Mouse (Mus musculus) embryonic facial prominence, embryonic 14.5 days (tissue): ENCODE data around the gene BC049715. TPM values are rescaled to one million over a fixed set of nuclear protein-coding genes. Genes with fewer than 3 reads are reported as not detected.

ENCODE experiments used
- ATAC-seq: fragments of 200-750 bp; cut with Nextera tagmentation; 2 replicates; pipeline ENCODE4 v1.8.0; 2017; ENCODE audit warnings: low read depth, moderate number of reproducible peaks, moderate TSS enrichment
- DNase-seq: peaks from one replicate; pipeline ENCODE4 v3.0.0-alpha.2; 2015; ENCODE audit warnings: low spot score
- H3K27ac ChIP-seq: fragments of 300-500 bp; sonication (generic); replicated peaks from 2 replicates; pipeline ENCODE4 v1.5.1; 2014; ENCODE audit warnings: low read depth, mild to moderate bottlenecking, low read length, moderate library complexity
- H3K27me3 ChIP-seq: fragments of 300-500 bp; sonication (generic); replicated peaks from 2 replicates; pipeline ENCODE4 v1.6.1; 2014; ENCODE audit warnings: low read length; ENCODE audit not compliant: control insufficient read depth, insufficient read depth
- H3K36me3 ChIP-seq: fragments of 300-500 bp; sonication (generic); 2 replicates; pipeline ENCODE4 v1.6.1; 2014; ENCODE audit warnings: low read length, mixed read lengths; ENCODE audit not compliant: control insufficient read depth, insufficient read depth
- H3K4me1 ChIP-seq: fragments of 300-500 bp; sonication (generic); 2 replicates; pipeline ENCODE4 v1.6.1; 2014; ENCODE audit warnings: antibody characterized with exemption, low read length; ENCODE audit not compliant: control insufficient read depth, insufficient read depth
- H3K4me2 ChIP-seq: fragments of 300-500 bp; sonication (generic); 2 replicates; pipeline ENCODE4 v1.6.1; 2014; ENCODE audit warnings: low read depth, mild to moderate bottlenecking, low read length, moderate library complexity, mixed read lengths
- H3K4me3 ChIP-seq: fragments of 300-500 bp; sonication (generic); 2 replicates; pipeline ENCODE4 v1.5.1; 2014; ENCODE audit warnings: low read depth, mild to moderate bottlenecking, low read length
- H3K9ac ChIP-seq: fragments of 300-500 bp; sonication (generic); 2 replicates; pipeline ENCODE4 v1.6.1; 2014; ENCODE audit warnings: low read depth, mild to moderate bottlenecking, low read length, moderate library complexity, mixed read lengths
- H3K9me3 ChIP-seq: fragments of 300-500 bp; sonication (generic); 2 replicates; pipeline ENCODE4 v1.6.1; 2016; ENCODE audit warnings: low read length; ENCODE audit not compliant: control insufficient read depth
- WGBS: fragments of 180-500 bp; shearing (Covaris S2); extraction: QIAGEN DNeasy Blood & Tissue Kit; methylation state at CpG from one replicate; pipeline ENCODE4 v1.1.7; 2014; 5-methylcytosine and 5-hydroxymethylcytosine counted together
- polyA plus RNA-seq: library from polyadenylated mRNA; unstranded; fragments of >200 nt; fragmentation: Nextera tagmentation; extraction: Ambion mirVana; gene quantifications from 2 replicates; pipeline ENCODE4 v1.2.1, GENCODE M21; 2014

Gene BC049715
- polyA plus RNA-seq, 1 experiment from 2014 or later, result 1.1 TPM

DNA sequence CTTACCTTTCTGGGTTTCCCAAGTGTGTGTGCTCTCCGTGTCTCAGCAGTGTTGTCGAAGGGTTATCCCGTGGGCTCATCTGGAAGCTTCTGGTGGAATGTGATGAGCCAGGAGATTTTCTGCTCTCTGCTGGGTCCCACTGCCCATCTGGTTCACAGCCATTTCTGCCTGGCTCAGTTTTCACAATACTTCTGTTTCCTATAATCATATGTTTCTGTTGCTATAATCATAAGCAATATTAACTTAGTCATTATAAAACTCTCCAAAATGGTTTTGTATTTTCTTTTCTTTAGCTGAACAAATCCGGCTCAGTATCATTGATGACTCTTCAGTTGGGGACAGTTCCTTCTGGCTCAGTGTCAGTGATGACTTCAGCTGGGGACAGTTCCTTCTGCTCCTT is 7.9 kb downstream of the BC049715 start, which contains the start of gene Smco3:
TSS of gene Smco3 (minus strand) at position 101 of the 400 bp plus-strand sequence.
- Histone ChIP-seq H3K4me2 (peak within 1 kb of the TSS; percentile 35; the same call in 1 of the 2 replicates), H3K4me3 (peak within 1 kb of the TSS; percentile 21; the same call in 1 of the 2 replicates), H3K9me3 (no peaks in the 10 kb centered on the region), H3K27ac (no peak within 1 kb of the TSS), H3K36me3 (no peaks in the 10 kb centered on the region), H3K9ac (no peak within 1 kb of the TSS), H3K4me1 (no peaks in the 10 kb centered on the region), H3K27me3 (no peaks in the 10 kb centered on the region; the same call in 1 of the 2 replicates)
- no peak for ATAC-seq
- no peak for DNase-seq
- WGBS, result 24% methylated on average over 4 of the region's 4 CpGs

DNA sequence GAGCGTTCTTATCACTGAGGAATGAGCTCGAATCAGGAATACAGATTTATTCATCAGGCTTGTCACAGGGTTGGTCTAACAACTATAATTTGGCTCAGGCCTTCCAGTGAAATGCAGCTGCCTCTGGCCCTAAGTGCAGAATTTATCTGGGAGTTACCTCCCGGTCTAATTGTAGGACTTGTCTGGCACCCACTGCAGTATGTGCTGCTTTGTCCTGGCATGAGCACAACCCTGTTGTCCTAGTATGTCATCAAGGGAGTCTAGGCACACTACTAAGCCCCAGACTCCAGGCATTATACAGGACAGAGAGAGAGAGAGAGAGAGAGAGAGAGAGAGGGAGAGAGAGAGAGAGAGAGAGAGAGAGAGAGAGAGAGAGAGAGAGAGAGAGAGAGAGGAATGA is 9.9 kb downstream of the BC049715 start:
- no peak overlapping the region for H3K4me3 ChIP-seq
- ATAC-seq (no peak), DNase-seq (no peak)
- H3K9ac ChIP-seq, result no peak overlapping the region
- WGBS, result 75% methylated on average over 3 of the region's 3 CpGs
- no peaks in the 10 kb centered on the region for H3K4me1 ChIP-seq
- H3K9me3 ChIP-seq, result no peaks in the 10 kb centered on the region
- no peaks in the 10 kb centered on the region for H3K27me3 ChIP-seq
- no peak overlapping the region for H3K4me2 ChIP-seq
- no peak overlapping the region for H3K27ac ChIP-seq
- H3K36me3 ChIP-seq, result no peaks in the 10 kb centered on the region

DNA sequence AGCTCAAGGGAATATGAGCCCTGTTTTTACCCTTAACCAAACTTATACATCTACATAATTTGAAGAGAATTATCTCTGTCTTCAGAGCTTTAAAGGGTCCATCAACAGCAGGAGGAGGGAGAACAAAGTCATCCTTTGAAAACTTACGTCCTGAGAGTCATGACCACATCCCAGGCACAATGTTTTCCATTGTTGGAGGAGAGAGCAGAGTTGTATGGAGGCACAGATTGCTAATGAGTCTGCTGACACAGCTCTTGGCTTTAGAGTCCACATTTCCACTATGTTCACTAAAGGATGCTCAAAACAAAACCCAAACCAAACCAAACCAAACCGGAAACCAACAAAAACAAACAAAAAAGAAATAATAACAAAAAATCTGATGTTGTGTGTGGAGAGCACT is 17.5 kb downstream of the BC049715 start:
- H3K27me3 ChIP-seq, result no peaks in the 10 kb centered on the region
- WGBS, result 44% methylated on average over 2 of the region's 2 CpGs
- no peak overlapping the region for H3K4me2 ChIP-seq
- no peak overlapping the region for H3K27ac ChIP-seq
- no peak for ATAC-seq
- no peak for DNase-seq
- H3K9ac ChIP-seq, result no peak overlapping the region
- H3K4me3 ChIP-seq, result no peak overlapping the region
- H3K9me3 ChIP-seq, result no peaks in the 10 kb centered on the region
- no peaks in the 10 kb centered on the region; the same call in 1 of the 2 replicates for H3K4me1 ChIP-seq
- no peaks in the 10 kb centered on the region for H3K36me3 ChIP-seq

DNA sequence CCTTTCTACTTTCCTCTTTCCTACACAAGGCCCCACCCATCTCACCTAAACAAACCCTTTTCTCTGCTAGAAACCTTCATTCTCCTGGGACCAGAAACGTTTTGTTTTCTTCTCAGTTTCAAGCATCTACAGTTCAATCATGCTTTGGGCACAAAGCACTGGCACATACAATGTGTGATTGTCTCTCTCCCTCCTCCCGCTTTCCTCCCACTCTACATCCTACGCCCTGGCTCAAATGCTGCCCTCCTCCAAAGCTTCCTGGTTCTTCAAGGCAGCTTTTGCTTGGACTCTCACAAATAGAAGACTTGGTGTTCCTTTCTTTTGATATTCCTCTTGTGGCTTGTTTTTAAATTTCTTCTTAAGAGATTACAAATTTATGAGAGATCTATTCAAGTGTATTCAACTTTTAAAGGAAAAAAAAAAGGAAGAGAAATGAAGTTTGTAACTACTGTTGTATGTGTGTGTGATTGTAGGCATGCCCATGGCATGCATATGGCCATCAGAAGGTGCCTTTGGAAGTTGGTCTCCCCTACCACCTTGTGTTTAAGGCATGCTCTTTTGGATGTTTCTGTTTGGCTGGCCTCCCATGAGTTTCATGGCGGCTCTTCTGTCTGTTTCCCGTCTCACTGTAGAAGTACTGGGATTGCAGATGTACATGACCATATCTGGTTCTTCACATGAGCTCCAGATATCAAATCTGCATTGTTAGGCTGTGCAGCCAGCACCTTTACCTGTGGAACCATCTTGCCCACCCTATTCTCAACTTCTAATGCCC is 18.5 kb downstream of the BC049715 start:
- Histone ChIP-seq H3K4me1 (no peaks in the 10 kb centered on the region; the same call in 1 of the 2 replicates), H3K9ac (no peak overlapping the region), H3K27ac (no peak overlapping the region), H3K27me3 (no peaks in the 10 kb centered on the region), H3K4me3 (no peak overlapping the region), H3K9me3 (no peaks in the 10 kb centered on the region), H3K4me2 (no peak overlapping the region), H3K36me3 (no peaks in the 10 kb centered on the region)
- ATAC-seq (no peak), DNase-seq (no peak)
- WGBS, result 64% methylated on average over 5 of the region's 5 CpGs

DNA sequence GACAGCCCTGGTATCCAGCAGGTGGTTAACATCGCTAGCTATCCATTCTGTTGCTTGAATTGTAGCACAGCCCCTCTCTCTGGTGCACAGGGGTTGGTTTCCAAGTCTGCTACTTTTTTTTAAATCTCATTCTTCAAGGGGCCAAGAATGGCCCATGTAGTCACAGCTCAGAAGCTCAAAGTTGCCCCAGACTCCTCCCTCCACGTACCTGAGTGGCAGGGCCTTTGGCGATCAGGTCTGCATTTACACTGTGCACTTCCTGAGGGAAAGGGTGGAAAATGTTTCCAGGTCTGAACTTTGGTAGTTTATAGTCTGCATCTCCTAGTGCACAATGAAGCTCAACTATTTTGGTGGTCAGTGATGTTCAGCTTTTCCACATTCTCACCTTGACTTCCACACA is 19.8 kb downstream of the BC049715 start:
- no peaks in the 10 kb centered on the region for H3K9me3 ChIP-seq
- DNase-seq (no peak), ATAC-seq (no peak)
- H3K27ac ChIP-seq, result no peak overlapping the region
- no peak overlapping the region for H3K4me3 ChIP-seq
- H3K36me3 ChIP-seq, result no peaks in the 10 kb centered on the region
- H3K4me1 ChIP-seq, result no peaks in the 10 kb centered on the region; the same call in 1 of the 2 replicates
- H3K4me2 ChIP-seq, result no peak overlapping the region
- no peaks in the 10 kb centered on the region for H3K27me3 ChIP-seq
- 88% methylated on average over 3 of the region's 3 CpGs for WGBS
- H3K9ac ChIP-seq, result no peak overlapping the region

DNA sequence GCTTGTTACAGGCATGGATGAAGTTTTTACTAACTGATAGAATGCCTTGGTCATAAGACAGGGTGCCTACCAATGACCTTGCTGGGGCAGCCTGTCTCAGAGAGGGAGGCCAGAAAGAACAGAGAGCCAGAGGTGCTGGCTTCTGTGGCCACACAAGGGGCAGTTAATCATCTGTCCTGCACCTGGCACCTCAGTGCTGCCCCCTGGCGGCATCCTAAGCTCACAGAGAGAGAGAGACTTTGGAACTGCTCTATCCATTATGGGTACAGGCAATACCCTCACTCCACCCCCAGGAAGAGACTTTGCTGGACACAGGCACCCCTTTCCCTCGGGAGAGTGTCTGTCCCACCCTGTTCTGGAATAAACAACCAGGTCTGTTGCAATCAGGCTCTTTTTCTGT is 20.4 kb downstream of the BC049715 start:
- H3K9ac ChIP-seq, result no peak overlapping the region
- no peaks in the 10 kb centered on the region for H3K36me3 ChIP-seq
- WGBS, result 60% methylated on average over 1 of the region's 2 CpGs
- no peaks in the 10 kb centered on the region for H3K27me3 ChIP-seq
- H3K4me1 ChIP-seq, result peaks cover 2% of the 10 kb centered on the region
- ATAC-seq, result no peak
- no peak overlapping the region for H3K27ac ChIP-seq
- DNase-seq, result no peak
- H3K9me3 ChIP-seq, result no peaks in the 10 kb centered on the region
- no peak overlapping the region for H3K4me2 ChIP-seq
- H3K4me3 ChIP-seq, result no peak overlapping the region

DNA sequence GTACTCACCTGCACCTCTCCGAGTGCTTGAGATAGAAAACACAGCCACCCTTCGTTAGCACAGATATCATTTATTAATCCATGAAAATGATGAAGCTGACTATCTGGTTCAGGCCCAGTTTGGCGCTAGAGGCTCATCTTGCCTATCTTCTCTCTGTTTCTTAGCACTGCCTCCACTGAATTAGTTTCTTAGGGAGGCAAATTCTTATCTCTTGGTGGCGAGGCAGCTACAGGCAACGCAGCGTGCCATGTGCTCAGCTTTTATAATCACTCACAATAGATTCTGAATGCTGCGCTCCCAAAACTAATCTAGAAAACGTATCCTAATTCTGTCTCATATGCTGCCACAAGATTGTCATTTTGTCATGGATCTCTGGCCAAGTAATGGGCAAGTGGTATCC is 21.0 kb downstream of the BC049715 start:
- Histone ChIP-seq H3K9me3 (no peaks in the 10 kb centered on the region), H3K27ac (no peak overlapping the region), H3K27me3 (no peaks in the 10 kb centered on the region), H3K4me2 (no peak overlapping the region), H3K9ac (no peak overlapping the region), H3K4me1 (peaks cover 4% of the 10 kb centered on the region), H3K4me3 (no peak overlapping the region), H3K36me3 (no peaks in the 10 kb centered on the region)
- no peak for DNase-seq
- 85% methylated on average over 8 of the region's 8 CpGs for WGBS
- no peak for ATAC-seq

DNA sequence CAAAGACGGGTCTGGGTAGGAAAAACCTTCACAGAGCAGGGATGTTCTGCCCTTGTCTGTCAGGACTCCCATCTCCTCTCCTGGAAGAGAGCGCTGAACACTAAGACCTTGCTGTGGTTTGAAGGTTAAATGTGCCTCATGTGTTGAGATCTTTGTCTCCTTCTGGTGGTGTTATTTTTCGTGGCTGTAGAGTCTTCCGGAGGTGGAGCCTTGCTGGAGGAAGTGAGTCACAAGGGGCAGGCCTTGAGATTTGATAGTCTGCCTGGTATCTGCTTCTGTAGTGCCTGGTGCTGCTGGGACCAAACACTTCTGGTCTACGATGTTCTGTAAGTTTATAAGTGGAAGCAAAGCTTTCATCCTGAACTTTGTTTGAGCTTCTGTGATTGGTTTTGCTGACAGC is 21.5 kb downstream of the BC049715 start:
- no peak for DNase-seq
- no peak for ATAC-seq
- Histone ChIP-seq H3K27me3 (no peaks in the 10 kb centered on the region), H3K27ac (no peak overlapping the region), H3K9ac (no peak overlapping the region), H3K4me3 (no peak overlapping the region), H3K9me3 (no peaks in the 10 kb centered on the region), H3K36me3 (no peaks in the 10 kb centered on the region), H3K4me2 (no peak overlapping the region), H3K4me1 (peaks cover 4% of the 10 kb centered on the region)
- 90% methylated on average over 5 of the region's 5 CpGs for WGBS

DNA sequence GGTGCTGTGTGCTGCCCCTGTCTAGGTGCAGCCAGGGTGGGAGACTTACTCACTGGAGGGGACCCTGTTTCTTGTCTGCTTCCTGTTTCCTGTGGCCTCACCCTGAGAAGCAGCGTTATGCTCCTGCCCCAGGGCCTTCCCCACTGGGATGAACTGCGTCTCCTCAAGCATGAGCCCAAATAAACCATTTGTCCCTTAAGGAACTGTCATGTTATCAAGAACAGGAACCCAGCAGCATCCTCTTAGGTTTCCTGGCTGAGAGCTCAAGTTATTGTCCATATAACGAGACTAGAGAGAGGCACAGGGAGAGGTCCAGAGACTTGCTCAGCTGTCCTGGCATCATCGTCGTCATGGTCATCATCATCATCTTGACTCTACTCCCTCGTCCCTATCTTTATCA is 22.8 kb downstream of the BC049715 start:
- Histone ChIP-seq H3K4me3 (no peak overlapping the region), H3K9ac (no peak overlapping the region), H3K4me1 (peaks cover 4% of the 10 kb centered on the region), H3K27me3 (no peaks in the 10 kb centered on the region), H3K27ac (no peak overlapping the region), H3K36me3 (no peaks in the 10 kb centered on the region), H3K9me3 (no peaks in the 10 kb centered on the region), H3K4me2 (no peak overlapping the region)
- 69% methylated on average over 6 of the region's 6 CpGs for WGBS
- no peak for ATAC-seq
- no peak for DNase-seq
